Comparison of ENCODE assay signal across 8 mouse cellular contexts in the genomic region with DNA sequence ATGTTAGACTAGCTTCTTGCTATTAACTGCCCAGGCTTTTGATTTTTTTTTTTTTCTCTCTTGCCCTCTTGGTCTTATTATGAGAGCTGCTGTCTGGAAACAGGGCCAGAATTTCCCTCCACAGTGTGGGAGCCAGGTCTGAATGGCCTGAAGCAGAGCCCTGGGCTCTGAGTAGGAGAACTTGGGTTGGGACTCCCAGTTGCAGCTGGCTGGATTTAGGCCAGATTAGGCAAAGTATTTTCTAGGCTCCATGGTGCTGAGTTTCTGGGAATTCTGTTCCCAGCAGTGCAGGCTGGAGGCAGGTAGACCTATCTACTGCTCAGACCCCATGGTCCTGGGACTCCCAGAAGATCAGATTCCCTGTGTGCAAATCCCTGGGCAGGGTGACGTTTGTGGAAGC. TPM values are rescaled to one million over a fixed set of nuclear protein-coding genes. Genes with fewer than 3 reads are reported as not detected.
A peak's percentile ranks its signal among the peaks of the same experiment; 100 is the strongest.
DNase-seq lines count a peak whose midpoint lies in the region; ATAC-seq and TF ChIP-seq lines count a peak whose summit lies in the region.

No protein-coding gene starts in this region.

- no peaks in the 10 kb centered on the region for H3K36me3 ChIP-seq in liver, embryonic 11.5 days (ENCODE audit: control insufficient read depth, insufficient read depth, low read length)
- no peaks in the 10 kb centered on the region for H3K36me3 ChIP-seq in heart, embryonic 14.5 days (ENCODE audit: control insufficient read depth, insufficient read depth, low read length)
- no peaks in the 10 kb centered on the region for H3K36me3 ChIP-seq in liver, postnatal 0 days (replicated peaks; ENCODE audit: insufficient read depth, low read length)

- WGBS in liver, embryonic 11.5 days = 50% methylated on average over 1 of the region's 1 CpGs
- WGBS in heart, embryonic 14.5 days = 59% methylated on average over 1 of the region's 1 CpGs
- WGBS in liver, postnatal 0 days (ENCODE audit: insufficient replicate concordance) = 69% methylated on average over 1 of the region's 1 CpGs

- no peak overlapping the region for H3K4me2 ChIP-seq in liver, embryonic 11.5 days
- H3K4me2 ChIP-seq in heart, embryonic 14.5 days (ENCODE audit: low read length) = no peak overlapping the region
- H3K4me2 ChIP-seq in liver, postnatal 0 days (ENCODE audit: low read depth, low read length) = no peak overlapping the region

- no peak overlapping the region for H3K9ac ChIP-seq in liver, embryonic 11.5 days (ENCODE audit: low read depth, low read length)
- H3K9ac ChIP-seq in heart, embryonic 14.5 days (ENCODE audit: low read length) = no peak overlapping the region; the same call in 1 of the 2 replicates
- H3K9ac ChIP-seq in liver, postnatal 0 days (replicated peaks) = no peak overlapping the region

- TF ChIP-seq EP300 in liver, postnatal 0 days (IDR thresholded peaks at IDR 0.05; ENCODE audit: low read depth) = no peak

- no peak for TF ChIP-seq CTCF in liver, postnatal 0 days (IDR thresholded peaks at IDR 0.05; ENCODE audit: low read depth)

- no peak overlapping the region for H3K4me3 ChIP-seq in liver, embryonic 11.5 days (ENCODE audit: low read depth, low read length)
- H3K4me3 ChIP-seq in heart, embryonic 14.5 days (ENCODE audit: control insufficient read depth in 1 of 2, insufficient read depth in 1 of 2, low read depth in 1 of 2, low read length in 2 of 2) = no peak overlapping the region
- no peak overlapping the region for H3K4me3 ChIP-seq in liver, postnatal 0 days (ENCODE audit: low read depth, low read length)

- peak; percentile 48 to 80 for DNase-seq in adrenal gland, adult (ENCODE audit: inconsistent age in 2 of 2, low spot score in 1 of 2)
- no peak for DNase-seq in adrenal gland, adult 8-10 months
- DNase-seq in liver, embryonic 11.5 days (ENCODE audit: low spot score) = no peak
- DNase-seq in liver = no peak
- no peak for DNase-seq in liver, postnatal 0 days
- DNase-seq in thymus, postnatal 10 days (ENCODE audit: low spot score in 2 of 2) = no peak

- H3K4me1 ChIP-seq in liver, embryonic 11.5 days (replicated peaks; ENCODE audit: control insufficient read depth, insufficient read depth, low read length) = peaks cover 15% of the 10 kb centered on the region; the same call in 1 of the 2 replicates
- peaks cover 47 to 55% of the 10 kb centered on the region in 2 experiments for H3K4me1 ChIP-seq in heart, embryonic 14.5 days (ENCODE audit: control insufficient read depth in 2 of 2, insufficient read depth in 2 of 2, low read length in 2 of 2)
- peaks cover 3% of the 10 kb centered on the region; the same call in 1 of the 2 replicates for H3K4me1 ChIP-seq in liver, postnatal 0 days (ENCODE audit: insufficient read depth)

- no peaks in the 10 kb centered on the region for H3K9me3 ChIP-seq in liver, embryonic 11.5 days (ENCODE audit: control insufficient read depth, low read length)
- H3K9me3 ChIP-seq in heart, embryonic 14.5 days (ENCODE audit: control insufficient read depth, low read length) = no peaks in the 10 kb centered on the region
- H3K9me3 ChIP-seq in liver, postnatal 0 days (ENCODE audit: low read length) = no peaks in the 10 kb centered on the region

- ATAC-seq in liver, embryonic 11.5 days (replicated peaks; ENCODE audit: low FRiP score) = no peak
- no peak for ATAC-seq in heart, embryonic 14.5 days (ENCODE audit: insufficient number of reproducible peaks, insufficient read depth, low FRiP score, low read depth)
- no peak for ATAC-seq in liver, postnatal 0 days
- ATAC-seq in cerebellum, adult (ENCODE audit: insufficient number of reproducible peaks, low FRiP score, low TSS enrichment) = no peak

- H3K27ac ChIP-seq in liver, embryonic 11.5 days (ENCODE audit: low read depth, low read length) = peak overlapping the region; percentile 26; the same call in 1 of the 2 replicates
- H3K27ac ChIP-seq in heart, embryonic 14.5 days (replicated peaks in 1 of 2; ENCODE audit: control insufficient read depth in 1 of 2, insufficient read depth in 1 of 2, low read depth in 2 of 2, low read length in 2 of 2) = peak overlapping the region; percentile 51 to 69
- H3K27ac ChIP-seq in liver, postnatal 0 days (ENCODE audit: low read depth) = 0 out of 2 replicates have a peak overlapping the region, but pooled peaks have one; percentile 7

- H3K27me3 ChIP-seq in liver, embryonic 11.5 days (replicated peaks; ENCODE audit: control insufficient read depth, insufficient read depth, low read length) = peaks cover 17% of the 10 kb centered on the region
- H3K27me3 ChIP-seq in heart, embryonic 14.5 days (ENCODE audit: control insufficient read depth, insufficient read depth, low read length) = peaks cover 3% of the 10 kb centered on the region; the same call in 1 of the 2 replicates
- H3K27me3 ChIP-seq in liver, postnatal 0 days (ENCODE audit: insufficient read depth, low read length) = peaks cover 6% of the 10 kb centered on the region

RNA-seq across cellular contexts. Expression of gene Sdc3, which starts 6.1 kb away (rescaled TPM):
- 100 to 1,000 TPM; 332 to 626 (median 448) TPM for total RNA-seq in adrenal gland, adult 8-10 months (2022)
- polyA plus RNA-seq in liver, embryonic 11.5 days (2014; fragmentation: Nextera tagmentation; extraction: Ambion mirVana) = 11.4 and 12.1 TPM in 2 replicates
- polyA plus RNA-seq in heart, embryonic 14.5 days (2014; fragmentation: Nextera tagmentation; extraction: Ambion mirVana) = 14.6 and 16.8 TPM in 2 replicates
- 8.7 TPM in 2 replicates for polyA plus RNA-seq in liver, postnatal 0 days (2015; fragmentation: Nextera tagmentation; extraction: Ambion mirVana)

Comparison
In these comparisons a context has a peak if more than half of its experiments do, and no peak if none do; other contexts are left out.
1. DNase-seq: peak in adrenal gland, adult (2 of 2); none in adrenal gland, adult 8-10 months (single experiment), liver, embryonic 11.5 days (single experiment), liver (single experiment), liver, postnatal 0 days (single experiment) and thymus, postnatal 10 days (0 of 2).
2. H3K27ac ChIP-seq: peak in every context shown above with its lines; median percentile 60 in heart, embryonic 14.5 days; 26 in liver, embryonic 11.5 days; 7 in liver, postnatal 0 days.